Mouse (Mus musculus): ENCODE measurements at regions not wholly inside any gene's neighbourhood (a gene's known extent, or its start where the extent isn't known, plus 50 kb on each side); places are given as distances from the start of the nearest gene placed in this dataset.

DNA sequence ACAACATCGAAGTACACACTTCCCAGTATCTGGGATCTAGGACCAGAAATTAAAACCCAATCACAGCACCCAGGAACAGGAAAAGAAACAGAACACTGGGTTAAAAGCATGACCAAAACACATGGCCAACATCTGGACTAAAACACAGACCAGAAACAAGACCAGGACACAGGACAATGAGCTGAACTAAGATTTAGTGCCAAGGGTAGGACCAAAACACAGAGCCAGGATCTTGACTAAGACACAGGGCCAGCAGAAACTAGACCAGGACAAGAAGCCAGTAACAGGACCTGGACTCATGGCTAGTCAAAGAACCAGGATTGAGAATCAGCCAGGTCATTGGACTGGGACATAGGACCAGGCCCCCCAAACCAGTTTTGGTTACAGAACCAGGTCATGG is 149.6 kb upstream of the Klf6 start:
- TF ChIP-seq POLR2A (IDR thresholded peaks at IDR 0.05; ENCODE audit: low read depth, low read length): no peak
- TF ChIP-seq CTCF (IDR thresholded peaks at IDR 0.05; ENCODE audit: borderline replicate concordance, insufficient read depth, low read length): no peak
